Mouse (Mus musculus): ENCODE measurements around the gene D7Ertd443e.
A peak's percentile ranks its signal among the peaks of the same experiment; 100 is the strongest.

Gene D7Ertd443e

DNA sequence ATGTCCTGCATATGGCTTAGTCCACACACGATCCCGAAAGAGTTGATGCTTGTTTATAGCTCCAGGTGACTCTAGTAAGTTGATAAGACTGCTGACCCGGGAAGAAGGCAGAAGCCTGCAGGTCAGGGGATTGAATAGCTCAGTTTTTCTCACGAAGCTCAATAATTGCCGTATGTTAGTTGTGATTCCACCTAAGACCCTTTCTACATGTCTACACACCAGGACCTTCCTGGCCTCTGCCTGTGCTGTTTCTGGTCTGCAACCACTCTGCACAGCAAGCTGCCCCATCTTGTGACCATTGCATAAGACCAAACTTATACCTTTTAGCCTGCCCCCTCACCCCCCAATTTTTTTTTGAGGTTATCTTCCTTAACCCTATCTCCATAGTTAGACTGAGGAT is 96.3 kb downstream of the D7Ertd443e start:
- no peak for DNase-seq (ENCODE audit: low spot score in 2 of 2)

DNA sequence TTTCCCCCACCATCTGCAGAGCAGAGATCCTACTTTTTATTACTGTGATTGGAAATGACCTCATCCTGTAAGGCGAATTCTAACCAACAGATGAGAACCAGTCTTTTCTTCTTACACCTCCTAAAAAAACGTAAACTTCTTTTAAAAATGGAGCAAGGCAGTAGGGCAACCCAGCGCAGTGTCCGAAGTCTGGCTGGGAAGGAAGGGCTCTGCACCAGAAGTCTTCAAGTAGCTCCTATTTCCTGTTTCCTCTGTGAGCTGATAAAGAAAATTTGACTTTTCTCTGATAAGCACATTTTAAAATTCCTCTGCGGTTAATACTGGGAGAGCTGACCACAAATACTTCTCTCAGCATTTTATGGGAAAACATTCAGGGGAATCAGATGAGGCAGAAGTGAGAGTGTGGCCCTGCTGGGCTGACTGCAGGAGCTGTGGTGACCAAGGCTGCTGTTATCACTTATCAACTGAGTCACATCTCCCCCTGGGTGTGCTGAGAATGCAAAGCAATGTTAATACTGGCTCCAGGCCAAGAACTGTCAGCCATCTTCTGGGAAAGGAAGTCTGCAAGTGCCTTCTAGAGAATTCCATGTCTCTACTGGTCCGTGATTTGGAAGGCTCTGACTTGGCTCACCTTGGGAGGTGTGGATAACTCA is 97.8 kb downstream of the D7Ertd443e start:
- DNase-seq (ENCODE audit: low spot score in 2 of 2) = peak in 1 of 2 experiments; percentile 19

DNA sequence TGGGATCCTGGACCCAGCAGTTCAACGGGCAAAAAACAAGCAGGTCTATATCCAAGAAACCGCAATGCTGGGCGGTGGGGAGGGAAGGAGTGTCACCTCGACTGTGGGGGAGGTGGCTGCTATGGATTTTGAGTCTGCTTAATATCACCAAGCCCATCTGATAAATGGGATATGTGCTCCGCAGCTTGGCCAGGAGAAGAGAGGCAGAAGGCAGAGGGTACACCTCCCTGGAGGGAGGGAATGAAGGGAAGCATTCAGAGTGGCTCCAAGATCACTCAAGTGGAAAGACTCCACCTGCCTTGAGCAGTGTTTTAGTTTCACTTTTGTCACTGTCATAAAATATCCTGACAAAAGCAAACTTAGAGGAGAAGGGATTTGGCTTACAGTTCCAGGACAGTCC is 112.5 kb downstream of the D7Ertd443e start:
- no peak for DNase-seq (ENCODE audit: low spot score in 2 of 2)

DNA sequence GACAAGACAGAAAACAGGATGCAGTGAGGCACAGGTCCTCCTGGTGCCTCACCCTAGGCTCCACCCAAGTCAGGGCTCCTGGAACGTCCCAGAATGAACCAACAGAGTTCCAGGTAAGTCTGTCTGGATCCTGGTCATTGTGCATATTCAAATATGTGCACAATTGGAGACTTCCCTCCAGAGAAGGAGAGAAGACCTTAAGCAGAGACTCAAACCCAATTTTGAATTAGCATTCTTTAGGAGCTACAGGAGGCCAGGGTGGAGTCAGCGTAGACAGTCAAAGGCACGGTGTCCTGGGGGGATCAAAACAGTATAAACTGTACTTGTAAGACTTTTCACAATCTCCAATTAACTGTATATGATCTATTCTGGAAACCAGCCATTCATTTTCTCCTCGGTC is 113.0 kb downstream of the D7Ertd443e start:
- DNase-seq (ENCODE audit: low spot score in 2 of 2) = no peak

DNA sequence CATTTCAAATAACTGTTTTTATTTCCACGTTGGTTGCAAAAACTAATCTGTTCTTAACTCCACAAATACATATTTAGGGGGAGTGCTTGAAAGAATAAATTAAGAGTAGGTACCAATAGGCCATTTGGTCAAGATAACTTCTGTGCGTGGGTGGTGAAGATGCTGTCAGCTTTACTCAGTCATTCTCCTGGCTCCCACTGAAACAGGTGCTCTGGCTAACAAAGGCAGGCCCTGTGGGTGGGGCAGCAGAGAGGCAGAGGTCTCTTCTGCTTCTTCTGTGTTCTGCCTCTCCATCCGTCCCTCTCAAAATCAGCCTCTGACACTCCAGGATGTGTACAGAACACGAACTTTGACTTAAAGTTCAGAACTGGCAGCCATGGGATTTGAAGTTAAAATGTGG is 119.7 kb downstream of the D7Ertd443e start:
- no peak for DNase-seq (ENCODE audit: low spot score in 2 of 2)

DNA sequence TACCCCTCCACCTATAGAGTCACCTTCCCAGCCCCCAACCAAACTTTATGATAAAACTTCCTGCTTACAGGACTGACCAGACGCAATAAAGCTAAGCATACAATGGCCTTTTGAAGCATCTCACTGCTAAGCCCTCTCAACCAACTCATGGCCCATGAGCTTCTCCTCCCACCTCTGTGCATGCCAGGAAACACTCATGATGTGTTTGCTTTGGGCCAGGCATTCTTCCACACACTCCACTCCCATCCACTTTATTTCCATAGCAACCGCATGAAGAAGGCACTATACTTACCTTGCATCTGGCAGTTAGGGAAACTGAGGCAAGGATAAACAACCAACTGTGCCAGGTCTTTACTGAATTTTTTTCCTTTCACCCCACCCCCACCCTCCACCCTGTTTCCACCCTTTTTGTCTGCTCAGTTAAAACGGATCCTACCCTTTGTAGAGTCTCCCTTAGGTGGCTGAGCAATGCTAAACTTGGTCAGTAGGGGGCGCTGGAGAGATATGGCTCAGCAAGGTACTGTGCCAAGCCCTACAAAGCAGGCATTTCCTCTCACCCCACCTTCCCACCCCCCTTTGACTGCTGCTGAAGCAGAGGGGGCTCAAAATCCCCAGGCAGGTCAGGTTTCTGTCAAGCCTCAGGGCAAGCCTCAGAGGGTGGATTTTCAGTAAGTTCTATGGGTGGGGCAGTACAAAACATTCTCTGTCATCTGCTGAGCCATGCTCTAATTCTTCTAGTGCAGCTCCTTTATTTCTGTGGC is 122.1 kb downstream of the D7Ertd443e start:
- peak; percentile 14 to 44 for DNase-seq (ENCODE audit: low spot score in 2 of 2)

DNA sequence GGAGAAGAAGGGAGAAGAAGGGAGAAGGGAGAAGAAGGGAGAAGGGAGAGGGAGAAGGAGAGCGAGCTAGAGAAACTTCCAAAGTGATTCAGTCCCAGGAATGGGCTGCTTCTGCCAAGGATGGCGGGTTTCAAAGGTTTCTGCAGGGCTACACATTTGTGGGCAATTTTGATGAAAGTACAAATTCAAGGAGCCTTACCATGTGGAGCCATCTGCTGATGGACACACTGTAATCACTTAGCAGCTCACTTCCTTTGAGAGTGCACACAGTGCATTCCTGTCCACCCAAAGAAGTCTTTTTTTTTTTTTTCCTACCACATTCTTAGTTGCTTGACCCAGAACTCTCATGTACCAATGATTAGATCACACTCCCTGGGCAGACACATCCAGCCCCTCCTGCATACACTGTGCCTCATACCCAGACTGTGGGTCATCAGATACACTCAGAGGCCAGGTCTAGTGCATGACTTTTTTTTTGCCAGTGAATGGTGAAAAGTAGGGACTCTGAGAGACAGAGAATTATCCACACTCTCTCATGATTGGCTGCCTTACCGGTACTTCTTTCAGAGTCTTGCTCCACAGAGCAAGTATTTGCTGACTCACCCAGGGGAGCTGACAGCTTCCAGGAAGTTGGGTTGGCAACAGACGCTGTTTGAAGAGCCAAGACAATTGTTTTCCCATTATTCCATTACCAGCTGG is 124.3 kb downstream of the D7Ertd443e start:
- peak in 1 of 2 experiments; percentile 6 for DNase-seq (ENCODE audit: low spot score in 2 of 2)

DNA sequence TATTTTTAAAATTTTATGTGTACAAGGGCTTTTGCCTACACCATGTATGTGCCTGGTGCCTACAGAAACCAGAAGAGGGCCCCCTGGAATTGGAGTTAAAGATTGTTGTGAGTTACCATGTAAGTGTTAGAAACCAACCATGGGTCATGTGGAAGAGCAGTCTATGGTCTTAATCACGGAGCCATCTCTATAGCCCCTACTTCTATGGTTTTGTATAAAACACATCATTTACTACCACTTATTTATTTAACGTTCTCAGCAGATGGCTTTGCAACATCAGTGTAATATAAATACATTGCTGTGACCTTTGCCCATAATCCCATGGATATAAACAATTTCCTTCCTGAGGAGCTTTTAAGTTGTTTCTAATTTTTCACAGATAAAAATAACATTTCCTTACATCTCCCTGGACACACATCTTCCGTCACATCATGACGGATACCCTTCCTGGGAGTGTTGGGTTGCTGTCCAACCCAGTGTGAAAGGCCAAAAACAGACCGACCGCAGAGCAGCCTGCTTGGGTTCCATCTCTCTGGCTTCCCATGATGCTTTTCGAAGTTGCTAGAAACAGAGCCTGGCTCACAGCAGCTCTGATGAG is 135.1 kb downstream of the D7Ertd443e start:
- DNase-seq (ENCODE audit: low spot score in 2 of 2) = no peak

DNA sequence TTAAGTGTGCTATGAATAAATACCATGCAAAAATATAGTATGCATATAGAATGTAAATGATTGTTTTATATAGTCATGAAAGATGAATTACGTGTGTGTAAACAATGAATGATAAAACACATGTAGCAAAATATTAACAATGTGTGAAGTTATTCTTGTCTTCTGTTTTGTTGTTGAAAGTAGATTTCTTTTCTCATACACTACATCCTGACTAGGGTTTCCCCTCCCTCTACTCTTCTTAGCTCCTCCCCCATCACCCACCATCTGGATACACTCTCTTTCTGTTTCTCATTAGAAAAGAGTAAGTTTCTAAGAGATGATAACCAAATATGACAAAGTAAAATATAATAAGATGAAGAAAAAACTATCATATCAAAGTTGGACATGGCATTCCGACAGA is 137.4 kb downstream of the D7Ertd443e start:
- no peak for DNase-seq (ENCODE audit: low spot score in 2 of 2)

DNA sequence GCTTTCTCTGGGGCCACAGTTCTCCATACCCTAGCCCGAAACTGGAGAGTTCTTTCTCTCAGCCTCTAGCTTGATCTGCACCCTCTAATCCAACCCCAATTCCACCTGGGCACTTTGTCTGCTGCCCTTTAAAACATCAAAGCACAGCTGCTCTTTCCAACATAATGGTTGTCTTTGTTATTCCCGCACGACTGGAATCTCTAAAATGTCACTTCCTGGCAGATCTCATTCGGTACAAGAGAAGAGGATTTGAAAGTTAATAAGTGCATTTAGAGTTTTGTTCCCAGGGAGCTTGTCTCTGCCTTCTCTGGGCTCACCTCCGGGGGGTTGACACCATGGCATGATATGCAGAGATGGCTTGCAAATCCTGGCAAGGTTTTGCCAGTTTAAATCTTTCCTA is 138.8 kb downstream of the D7Ertd443e start:
- no peak for DNase-seq (ENCODE audit: low spot score in 2 of 2)

DNA sequence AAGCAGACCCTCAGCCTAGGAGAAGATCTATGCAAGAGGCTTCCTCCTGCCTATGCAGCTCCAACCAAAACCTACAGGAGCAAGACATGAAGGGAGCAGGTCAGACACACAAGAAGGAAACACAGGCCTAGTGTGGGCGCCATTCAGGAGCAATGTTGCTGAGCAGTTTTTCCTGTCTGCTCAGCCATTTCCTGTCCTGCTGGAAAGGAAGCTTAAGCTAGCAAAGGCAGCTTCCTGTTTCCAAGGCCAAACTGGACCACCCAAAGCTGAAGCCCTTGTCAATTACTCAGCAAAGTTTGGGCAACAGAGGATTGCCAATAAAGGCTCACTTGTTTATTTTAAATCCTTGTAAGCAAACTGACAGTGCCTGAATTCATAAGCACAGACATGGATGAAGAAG is 142.7 kb downstream of the D7Ertd443e start:
- DNase-seq (ENCODE audit: low spot score in 2 of 2) = no peak

DNA sequence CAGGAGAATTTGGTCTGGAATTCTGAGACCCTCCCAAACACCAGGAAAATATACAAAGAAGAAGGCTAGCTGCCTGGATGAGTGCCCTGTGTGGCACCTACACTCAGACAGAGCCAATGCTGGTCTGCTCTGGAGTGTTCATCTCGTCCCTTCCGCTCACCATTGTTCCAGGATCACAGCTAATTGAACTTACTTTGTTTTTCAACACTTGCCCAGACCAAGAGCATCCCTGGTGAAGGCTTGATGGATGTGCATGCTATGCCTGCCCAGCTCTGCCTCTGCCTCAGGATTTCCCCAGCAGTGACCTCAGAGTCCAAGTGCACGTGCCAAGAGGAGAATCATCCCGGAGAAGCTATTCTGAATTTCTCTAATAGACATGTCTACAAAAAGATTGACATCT is 144.2 kb downstream of the D7Ertd443e start:
- DNase-seq (ENCODE audit: low spot score in 2 of 2) = no peak

DNA sequence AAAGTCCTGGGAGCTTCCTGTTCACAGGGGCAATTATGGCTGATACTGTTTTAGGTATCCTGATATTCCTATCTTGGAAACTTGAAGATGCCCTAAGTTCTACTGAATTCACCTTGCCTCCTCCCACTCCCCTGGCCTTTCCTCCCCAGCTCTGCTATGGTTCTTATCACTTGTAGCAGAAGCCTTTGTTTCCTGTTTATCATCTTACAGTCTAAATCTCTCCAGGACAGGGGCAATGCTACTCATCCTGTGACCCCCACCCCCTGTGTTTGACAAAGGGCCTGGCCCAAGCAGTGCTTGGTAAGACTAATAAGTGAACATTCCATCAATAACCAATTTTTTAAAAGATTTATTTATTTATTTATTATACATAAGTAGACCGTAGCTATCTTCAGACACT is 144.9 kb downstream of the D7Ertd443e start:
- DNase-seq (ENCODE audit: low spot score in 2 of 2) = no peak

DNA sequence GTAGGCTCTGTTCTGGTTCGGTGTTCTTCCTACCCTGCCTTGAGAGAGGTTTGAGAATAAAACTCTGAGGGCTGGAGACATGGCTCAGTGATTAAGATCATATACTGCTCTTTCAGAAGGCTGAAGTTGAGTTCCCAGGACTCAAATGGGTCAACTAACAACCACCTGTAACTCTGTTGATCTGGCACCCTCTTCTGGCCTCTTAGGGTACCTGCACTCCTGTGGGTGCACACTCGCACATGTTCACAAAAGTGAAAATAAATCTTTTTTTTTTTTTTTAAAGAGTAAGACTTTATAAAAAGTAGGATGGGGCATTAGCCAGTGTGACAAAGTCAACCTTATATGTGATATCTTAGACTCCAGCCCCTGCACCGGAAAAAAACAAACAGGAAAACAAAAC is 146.6 kb downstream of the D7Ertd443e start:
- DNase-seq (ENCODE audit: low spot score in 2 of 2) = no peak

DNA sequence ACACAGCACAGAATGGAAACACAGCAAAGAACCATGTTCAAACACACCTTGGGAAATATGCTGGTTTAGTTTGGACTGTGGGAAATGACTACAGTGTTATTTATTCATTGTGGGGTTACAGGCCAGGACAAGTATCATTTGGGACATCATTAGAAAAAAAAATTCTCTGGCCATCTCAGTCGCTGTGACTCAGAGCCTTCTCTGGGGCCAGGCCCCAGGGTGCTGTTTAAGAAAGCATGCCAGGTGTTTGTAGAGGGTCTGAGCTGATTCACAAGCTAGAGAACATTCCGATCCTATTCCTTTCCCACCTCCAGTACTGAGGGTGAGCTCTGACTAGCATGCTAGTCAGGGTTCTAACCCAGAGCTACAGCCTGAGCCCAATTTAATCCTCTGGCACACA is 148.1 kb downstream of the D7Ertd443e start:
- no peak for DNase-seq (ENCODE audit: low spot score in 2 of 2)

DNA sequence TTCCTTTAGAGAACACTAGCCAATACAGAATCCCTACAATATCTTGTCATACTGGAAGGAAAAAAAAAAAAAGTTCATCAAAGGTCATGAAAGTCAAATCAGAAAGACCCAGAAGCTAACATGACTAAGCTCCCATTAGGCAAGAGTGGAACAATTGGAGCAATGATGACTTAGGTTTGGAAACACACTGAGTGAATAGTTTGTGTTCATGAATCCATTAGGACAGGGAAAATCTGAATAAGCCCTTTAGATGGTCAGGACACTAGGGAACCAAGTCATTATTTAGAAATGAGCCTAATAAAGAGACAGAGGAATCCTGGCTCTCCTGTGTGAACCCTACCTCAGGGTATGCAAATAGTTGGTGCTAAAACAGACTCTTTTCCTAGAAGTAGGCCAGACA is 148.7 kb downstream of the D7Ertd443e start:
- DNase-seq (ENCODE audit: low spot score in 2 of 2) = no peak

DNA sequence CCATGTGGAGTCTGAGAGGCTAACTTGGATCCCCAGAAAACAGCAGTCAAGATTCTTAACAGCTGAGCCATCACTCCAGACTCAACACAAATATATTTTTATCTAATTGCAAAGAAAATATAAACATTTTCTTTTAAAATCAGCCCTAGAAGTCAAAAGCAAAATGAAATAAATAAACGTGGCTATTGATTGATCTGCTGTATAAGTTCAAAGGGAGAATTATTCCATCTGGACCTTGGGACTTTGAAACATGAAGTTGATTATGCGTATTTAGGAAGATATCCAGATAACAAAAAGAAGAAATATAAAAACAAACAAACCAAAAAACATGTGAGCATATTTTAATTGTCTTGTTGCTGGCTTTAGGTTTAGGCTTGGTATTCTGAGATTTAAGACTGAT is 149.9 kb downstream of the D7Ertd443e start:
- no peak for DNase-seq (ENCODE audit: low spot score in 2 of 2)

DNA sequence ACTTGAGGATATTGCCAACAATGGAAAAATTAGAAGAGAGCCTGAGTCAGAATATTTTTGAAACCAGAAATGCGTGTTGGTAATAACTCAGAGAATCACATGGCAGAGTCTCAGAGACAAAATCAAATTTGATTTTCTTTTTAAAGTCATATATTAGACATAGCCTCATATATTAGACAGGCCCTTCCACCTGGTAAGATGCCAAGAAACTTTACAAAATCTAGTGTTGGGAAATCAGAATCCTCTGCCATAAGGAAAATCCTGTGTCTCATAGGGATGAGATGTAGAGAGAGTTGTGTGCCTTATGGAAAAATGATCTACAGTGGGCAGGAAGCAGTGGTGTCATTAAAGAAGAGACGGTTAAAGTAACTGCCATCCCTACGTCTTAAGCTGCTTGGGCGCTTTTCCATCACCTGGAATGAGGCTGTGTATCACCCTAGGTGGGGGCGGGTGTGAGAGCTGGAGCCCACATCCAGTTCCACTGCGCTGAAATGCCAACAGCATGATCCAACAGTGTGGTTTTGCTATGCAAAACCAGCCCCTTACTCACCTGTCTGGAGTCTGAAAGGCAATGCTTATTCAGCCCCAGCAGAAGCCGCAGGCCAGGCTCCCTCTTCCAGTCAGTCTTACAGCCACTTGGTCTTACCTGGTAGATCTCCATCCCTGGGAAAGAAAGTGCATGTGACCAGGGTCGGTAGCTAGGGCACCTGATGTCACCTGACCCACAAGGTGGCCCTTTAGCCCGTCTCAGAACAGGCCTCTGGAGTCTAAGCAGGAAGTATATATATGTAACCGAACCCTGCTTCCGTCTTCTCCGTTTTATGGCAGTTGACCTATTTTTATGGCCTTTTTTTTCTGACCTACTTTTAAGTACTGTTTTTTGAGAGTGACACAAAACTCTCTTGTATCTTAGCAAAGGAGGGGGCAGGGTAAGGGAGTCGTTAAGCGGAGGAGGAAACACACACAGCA is 153.8 kb downstream of the D7Ertd443e start, which contains the start of gene Adam12:
Gene Adam12, minus strand, starts transcription at position 769 of the 969 bp plus-strand sequence.
- DNase-seq (ENCODE audit: low spot score in 2 of 2) = no peak

DNA sequence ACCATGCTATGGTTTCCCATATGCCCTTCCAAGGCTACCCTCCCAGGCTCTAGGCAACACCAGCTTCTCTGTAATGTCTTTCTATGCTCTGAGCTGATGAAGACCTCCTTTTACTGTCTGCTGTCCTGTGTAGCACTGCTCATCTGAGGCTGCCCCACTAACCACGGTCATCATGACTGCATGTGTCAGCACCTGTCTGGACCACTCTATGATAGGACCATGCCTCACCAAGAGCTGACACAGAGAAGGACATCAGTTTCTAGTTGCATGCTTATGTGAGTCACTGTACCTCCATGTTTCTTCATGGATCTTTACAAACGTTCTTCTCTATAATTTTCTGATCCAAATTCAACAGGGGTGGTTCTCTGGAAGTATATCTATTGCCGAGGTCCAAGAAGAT is 154.8 kb downstream of the D7Ertd443e start:
- no peak for DNase-seq (ENCODE audit: low spot score in 2 of 2)

DNA sequence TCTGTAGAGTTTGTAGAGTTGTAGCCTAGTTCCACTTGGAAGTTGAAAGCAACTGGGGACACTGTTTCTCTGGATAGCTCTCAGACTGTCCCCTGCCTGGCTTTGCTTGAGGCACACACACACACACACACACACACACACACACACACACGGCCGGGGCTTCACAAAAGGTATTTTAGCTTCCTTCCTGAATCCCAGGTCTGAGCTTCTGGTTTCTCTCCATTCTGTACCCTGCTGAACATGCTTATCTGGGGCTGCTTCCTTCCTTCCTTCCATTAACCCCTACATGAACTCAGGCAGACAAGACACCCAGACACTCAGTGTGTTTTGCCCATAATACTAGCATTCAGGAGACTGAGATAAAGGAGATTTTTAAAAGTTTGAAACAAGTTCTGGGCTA is 155.6 kb downstream of the D7Ertd443e start:
- DNase-seq (ENCODE audit: low spot score in 2 of 2) = no peak

DNA sequence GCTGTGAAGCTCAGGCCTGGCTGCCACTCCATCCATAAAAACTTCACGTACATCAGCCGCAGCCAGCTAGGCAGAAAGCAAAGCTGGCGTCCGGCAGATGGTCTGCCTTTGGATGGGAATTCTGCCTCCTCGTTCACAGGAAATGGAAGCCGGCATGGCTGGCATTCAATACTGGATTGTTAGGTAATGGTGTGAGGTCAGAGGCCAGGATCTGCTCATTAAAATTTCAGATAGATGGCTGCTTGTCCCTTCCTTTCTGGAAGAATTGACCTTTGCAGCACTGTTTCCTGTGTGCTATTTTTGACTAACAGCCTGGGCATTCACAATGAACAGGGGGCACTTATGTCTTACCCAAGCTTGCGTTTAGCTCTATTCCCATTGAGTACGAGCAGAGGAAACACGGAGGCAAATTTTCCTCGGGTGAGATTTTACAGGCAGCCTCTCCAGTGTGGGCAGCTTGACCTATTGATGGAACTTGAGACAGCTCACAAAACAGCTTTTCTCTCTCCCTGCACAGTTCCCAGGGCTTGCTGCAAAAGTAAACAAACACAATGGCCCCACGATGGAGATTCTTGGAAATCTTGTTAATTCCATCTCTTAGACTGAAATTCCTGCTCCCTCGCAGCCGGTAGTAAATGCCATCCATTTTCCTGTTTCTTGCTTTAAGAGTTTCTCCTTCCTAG is 157.5 kb downstream of the D7Ertd443e start:
- DNase-seq (ENCODE audit: low spot score in 2 of 2) = no peak

Data from urinary bladder, adult 18-20 months (tissue).